Mouse (Mus musculus) midbrain, embryonic 13.5 days (tissue): ENCODE measurements at regions not wholly inside any gene's neighbourhood (a gene's known extent, or its start where the extent isn't known, plus 50 kb on each side); places are given as distances from the start of the nearest gene placed in this dataset.
A peak's percentile ranks its signal among the peaks of the same experiment; 100 is the strongest.

Experiments
- ATAC-seq: fragments of 200-750 bp; cut with Nextera tagmentation; 2 replicates; pipeline ENCODE4 v1.8.0; 2017; ENCODE audit warnings: mild to moderate bottlenecking, moderate TSS enrichment, moderate library complexity
- H3K27ac ChIP-seq: fragments of 300-500 bp; sonication (generic); 2 replicates; pipeline ENCODE4 v1.5.1; 2015; ENCODE audit warnings: inconsistent platforms, mild to moderate bottlenecking, moderate library complexity
- H3K27me3 ChIP-seq: fragments of 300-500 bp; sonication (generic); 2 replicates; pipeline ENCODE4 v1.6.1; 2015; ENCODE audit warnings: mild to moderate bottlenecking, inconsistent platforms
- H3K36me3 ChIP-seq: fragments of 300-500 bp; sonication (generic); 2 replicates; pipeline ENCODE4 v1.6.1; 2015; ENCODE audit warnings: mild to moderate bottlenecking, inconsistent platforms
- H3K4me1 ChIP-seq: fragments of 300-500 bp; sonication (generic); replicated peaks from 2 replicates; pipeline ENCODE4 v1.6.1; 2015; ENCODE audit warnings: inconsistent platforms
- H3K4me2 ChIP-seq: fragments of 300-500 bp; sonication (generic); replicated peaks from 2 replicates; pipeline ENCODE4 v1.6.1; 2015; ENCODE audit warnings: moderate library complexity, mild to moderate bottlenecking, inconsistent platforms
- H3K4me3 ChIP-seq: fragments of 300-500 bp; sonication (generic); replicated peaks from 2 replicates; pipeline ENCODE4 v1.5.1; 2015; ENCODE audit warnings: mild to moderate bottlenecking, inconsistent platforms
- H3K9ac ChIP-seq: fragments of 300-500 bp; sonication (generic); replicated peaks from 2 replicates; pipeline ENCODE4 v1.6.1; 2015; ENCODE audit warnings: mild to moderate bottlenecking, inconsistent platforms
- H3K9me3 ChIP-seq: fragments of 300-500 bp; sonication (generic); 2 replicates; pipeline ENCODE4 v1.6.1; 2016; ENCODE audit warnings: mild to moderate bottlenecking, inconsistent platforms
- WGBS: fragments of 180-500 bp; shearing (Covaris S2); methylation state at CpG from one replicate; pipeline ENCODE4 v1.1.7; 2015; 5-methylcytosine and 5-hydroxymethylcytosine counted together

- H3K4me3 ChIP-seq, result no peak overlapping the region
- H3K27me3 ChIP-seq, result no peaks in the 10 kb centered on the region
- no peaks in the 10 kb centered on the region for H3K36me3 ChIP-seq
- no peak for ATAC-seq
- H3K4me1 ChIP-seq, result peaks cover 8% of the 10 kb centered on the region; the same call in 1 of the 2 replicates
- no peak overlapping the region for H3K9ac ChIP-seq
- H3K27ac ChIP-seq, result no peak overlapping the region
- no peak overlapping the region for H3K4me2 ChIP-seq
- H3K9me3 ChIP-seq, result no peaks in the 10 kb centered on the region
- 94% methylated on average over 2 of the region's 2 CpGs for WGBS
Measured at GRCm38 (mm10) chr4:131205127-131205526, 260.9 kb downstream of the Matn1 start.

GRCm38 (mm10) chr4:131205685-131206084 is 261.5 kb downstream of the Matn1 start:
- Histone ChIP-seq H3K4me3 (no peak overlapping the region), H3K4me2 (no peak overlapping the region), H3K4me1 (peaks cover 8% of the 10 kb centered on the region; the same call in 1 of the 2 replicates), H3K9me3 (no peaks in the 10 kb centered on the region), H3K36me3 (no peaks in the 10 kb centered on the region), H3K27me3 (no peaks in the 10 kb centered on the region), H3K9ac (no peak overlapping the region), H3K27ac (no peak overlapping the region)
- WGBS, result 72% methylated on average over 4 of the region's 4 CpGs
- no peak for ATAC-seq

GRCm38 (mm10) chr4:131206181-131206885 is 262.1 kb downstream of the Matn1 start:
- H3K27ac ChIP-seq, result peak overlapping the region; percentile 35; the same call in 1 of the 2 replicates
- no peak for ATAC-seq
- peaks cover 8% of the 10 kb centered on the region; the same call in 1 of the 2 replicates for H3K4me1 ChIP-seq
- 86% methylated on average over 8 of the region's 8 CpGs for WGBS
- no peak overlapping the region for H3K4me3 ChIP-seq
- no peaks in the 10 kb centered on the region for H3K36me3 ChIP-seq
- H3K9me3 ChIP-seq, result peaks cover 3% of the 10 kb centered on the region; the same call in 1 of the 2 replicates
- H3K4me2 ChIP-seq, result no peak overlapping the region
- H3K9ac ChIP-seq, result no peak overlapping the region
- H3K27me3 ChIP-seq, result no peaks in the 10 kb centered on the region

GRCm38 (mm10) chr4:131206886-131207200 is 262.7 kb downstream of the Matn1 start:
- WGBS, result 61% methylated on average over 4 of the region's 4 CpGs

GRCm38 (mm10) chr4:131207249-131207648 is 263.1 kb downstream of the Matn1 start:
- H3K4me3 ChIP-seq, result no peak overlapping the region
- 0 out of 2 replicates have a peak, but pooled peaks cover 3% of the 10 kb centered on the region for H3K4me1 ChIP-seq
- no peaks in the 10 kb centered on the region for H3K27me3 ChIP-seq
- 71% methylated on average over 2 of the region's 2 CpGs for WGBS
- no peak for ATAC-seq
- no peak overlapping the region for H3K27ac ChIP-seq
- peaks cover 3% of the 10 kb centered on the region; the same call in 1 of the 2 replicates for H3K9me3 ChIP-seq
- no peak overlapping the region for H3K4me2 ChIP-seq
- H3K9ac ChIP-seq, result no peak overlapping the region
- H3K36me3 ChIP-seq, result no peaks in the 10 kb centered on the region

More at GRCm38 (mm10) chr4:131206886-131207200, 262.7 kb downstream of the Matn1 start:
- ATAC-seq, result peak; percentile 62; the same call in 1 of the 2 replicates
- H3K4me1 ChIP-seq, result peaks cover 7% of the 10 kb centered on the region; the same call in 1 of the 2 replicates
- H3K9ac ChIP-seq, result no peak overlapping the region
- H3K9me3 ChIP-seq, result peaks cover 3% of the 10 kb centered on the region; the same call in 1 of the 2 replicates
- H3K36me3 ChIP-seq, result no peaks in the 10 kb centered on the region
- no peak overlapping the region for H3K4me3 ChIP-seq
- 0 out of 2 replicates have a peak overlapping the region, but pooled peaks have one; percentile 35 for H3K27ac ChIP-seq
- no peaks in the 10 kb centered on the region for H3K27me3 ChIP-seq
- no peak overlapping the region for H3K4me2 ChIP-seq

- ATAC-seq, result no peak
- 81% methylated on average over 9 of the region's 9 CpGs for whole genome bisulfite sequencing
- H3K27ac ChIP-seq, result no peak overlapping the region
Measured at GRCm38 (mm10) chr4:131208166-131208565, 264.0 kb downstream of the Matn1 start.

GRCm38 (mm10) chr4:131208637-131209036 is 264.5 kb downstream of the Matn1 start:
- H3K4me1 ChIP-seq, result 0 out of 2 replicates have a peak, but pooled peaks cover 3% of the 10 kb centered on the region
- H3K9me3 ChIP-seq, result peaks cover 3% of the 10 kb centered on the region; the same call in 1 of the 2 replicates
- no peak overlapping the region for H3K27ac ChIP-seq
- no peak overlapping the region for H3K4me2 ChIP-seq
- H3K9ac ChIP-seq, result no peak overlapping the region
- ATAC-seq, result no peak; the same call in 1 of the 2 replicates
- no peaks in the 10 kb centered on the region for H3K36me3 ChIP-seq
- no peak overlapping the region for H3K4me3 ChIP-seq
- WGBS, result 80% methylated on average over 6 of the region's 6 CpGs
- H3K27me3 ChIP-seq, result no peaks in the 10 kb centered on the region

More at GRCm38 (mm10) chr4:131208166-131208565, 264.0 kb downstream of the Matn1 start:
- no peak overlapping the region for H3K4me2 ChIP-seq
- H3K4me1 ChIP-seq, result 0 out of 2 replicates have a peak, but pooled peaks cover 3% of the 10 kb centered on the region
- H3K36me3 ChIP-seq, result no peaks in the 10 kb centered on the region
- no peaks in the 10 kb centered on the region for H3K27me3 ChIP-seq
- peaks cover 3% of the 10 kb centered on the region; the same call in 1 of the 2 replicates for H3K9me3 ChIP-seq
- H3K9ac ChIP-seq, result no peak overlapping the region
- H3K4me3 ChIP-seq, result no peak overlapping the region

- Histone ChIP-seq H3K4me1 (no peaks in the 10 kb centered on the region; the same call in 1 of the 2 replicates), H3K4me3 (no peak overlapping the region), H3K9me3 (peaks cover 3% of the 10 kb centered on the region; the same call in 1 of the 2 replicates), H3K27ac (no peak overlapping the region), H3K27me3 (no peaks in the 10 kb centered on the region), H3K36me3 (no peaks in the 10 kb centered on the region), H3K9ac (no peak overlapping the region), H3K4me2 (no peak overlapping the region)
- ATAC-seq, result no peak
- WGBS, result 61% methylated on average over 4 of the region's 4 CpGs
Measured at GRCm38 (mm10) chr4:131212711-131213110, 268.5 kb downstream of the Matn1 start.

- peaks cover 3% of the 10 kb centered on the region; the same call in 1 of the 2 replicates for H3K9me3 ChIP-seq
- H3K27ac ChIP-seq, result no peak overlapping the region
- H3K27me3 ChIP-seq, result no peaks in the 10 kb centered on the region
- H3K4me1 ChIP-seq, result peaks cover 5% of the 10 kb centered on the region; the same call in 1 of the 2 replicates
- WGBS, result 84% methylated on average over 11 of the region's 11 CpGs
- H3K4me2 ChIP-seq, result no peak overlapping the region
- ATAC-seq, result no peak
- no peak overlapping the region for H3K9ac ChIP-seq
- H3K36me3 ChIP-seq, result no peaks in the 10 kb centered on the region
- no peak overlapping the region for H3K4me3 ChIP-seq
Measured at GRCm38 (mm10) chr4:131215682-131216081, 271.5 kb downstream of the Matn1 start.

- Histone ChIP-seq H3K27me3 (no peaks in the 10 kb centered on the region), H3K36me3 (no peaks in the 10 kb centered on the region), H3K9me3 (no peaks in the 10 kb centered on the region), H3K9ac (no peak overlapping the region), H3K27ac (no peak overlapping the region), H3K4me2 (no peak overlapping the region), H3K4me3 (no peak overlapping the region), H3K4me1 (peaks cover 5% of the 10 kb centered on the region; the same call in 1 of the 2 replicates)
- ATAC-seq, result no peak
- WGBS, result 89% methylated on average over 3 of the region's 3 CpGs
Measured at GRCm38 (mm10) chr4:131216361-131216760, 272.2 kb downstream of the Matn1 start.

- 90% methylated on average over 4 of the region's 4 CpGs for WGBS
- no peak overlapping the region for H3K27ac ChIP-seq
Measured at GRCm38 (mm10) chr4:131217083-131217482, 272.9 kb downstream of the Matn1 start.

GRCm38 (mm10) chr4:131217571-131218155 is 273.5 kb downstream of the Matn1 start:
- Histone ChIP-seq H3K9ac (no peak overlapping the region), H3K27me3 (no peaks in the 10 kb centered on the region), H3K9me3 (no peaks in the 10 kb centered on the region), H3K4me3 (no peak overlapping the region), H3K4me2 (no peak overlapping the region), H3K4me1 (peaks cover 5% of the 10 kb centered on the region; the same call in 1 of the 2 replicates), H3K27ac (no peak overlapping the region), H3K36me3 (no peaks in the 10 kb centered on the region)
- WGBS, result 67% methylated on average over 7 of the region's 7 CpGs
- ATAC-seq, result no peak

More at GRCm38 (mm10) chr4:131217083-131217482, 272.9 kb downstream of the Matn1 start:
- H3K27me3 ChIP-seq, result no peaks in the 10 kb centered on the region
- no peak for ATAC-seq
- no peaks in the 10 kb centered on the region for H3K9me3 ChIP-seq
- H3K4me1 ChIP-seq, result peaks cover 5% of the 10 kb centered on the region; the same call in 1 of the 2 replicates
- no peak overlapping the region for H3K4me3 ChIP-seq
- no peak overlapping the region for H3K9ac ChIP-seq
- H3K4me2 ChIP-seq, result no peak overlapping the region
- H3K36me3 ChIP-seq, result no peaks in the 10 kb centered on the region
